Mouse (Mus musculus) right cerebral cortex, adult 18-20 months (tissue): ENCODE measurements at regions not wholly inside any gene's neighbourhood (a gene's known extent, or its start where the extent isn't known, plus 50 kb on each side); places are given as distances from the start of the nearest gene placed in this dataset.

Source experiments
- DNase-seq: peaks from one replicate; pipeline ENCODE4 v3.0.0; 2022; ENCODE audit warnings: mixed read lengths

GRCm38 (mm10) chr2:149725932-149726331 lies 103.1 kb upstream of the Syndig1 start:
- DNase-seq = no peak

GRCm38 (mm10) chr2:149737837-149738236 lies 91.2 kb upstream of the Syndig1 start:
- DNase-seq = no peak

- DNase-seq = peak; percentile 5
Observed at GRCm38 (mm10) chr2:149739886-149740285, 89.1 kb upstream of the Syndig1 start.

GRCm38 (mm10) chr2:149742661-149743060 lies 86.3 kb upstream of the Syndig1 start:
- no peak for DNase-seq

GRCm38 (mm10) chr2:149748240-149748822 lies 80.7 kb upstream of the Syndig1 start:
- DNase-seq = no peak

GRCm38 (mm10) chr2:149759151-149759550 lies 69.9 kb upstream of the Syndig1 start:
- no peak for DNase-seq

GRCm38 (mm10) chr2:149763864-149764263 lies 65.1 kb upstream of the Syndig1 start:
- DNase-seq = no peak

GRCm38 (mm10) chr2:149768027-149768426 lies 61.0 kb upstream of the Syndig1 start:
- DNase-seq = peak; percentile 1

- peak; percentile 89 for DNase-seq
Observed at GRCm38 (mm10) chr2:149768551-149768950, 60.5 kb upstream of the Syndig1 start.

GRCm38 (mm10) chr2:149777316-149777715 lies 51.7 kb upstream of the Syndig1 start:
- no peak for DNase-seq
